Mouse (Mus musculus): ENCODE results near the gene 2410137M14Rik. TPM values are rescaled to one million over a fixed set of nuclear protein-coding genes. Genes with fewer than 3 reads are reported as not detected.

Gene 2410137M14Rik
- polyA plus RNA-seq, 1 experiment from 2014 or later = 0.31 TPM

DNA sequence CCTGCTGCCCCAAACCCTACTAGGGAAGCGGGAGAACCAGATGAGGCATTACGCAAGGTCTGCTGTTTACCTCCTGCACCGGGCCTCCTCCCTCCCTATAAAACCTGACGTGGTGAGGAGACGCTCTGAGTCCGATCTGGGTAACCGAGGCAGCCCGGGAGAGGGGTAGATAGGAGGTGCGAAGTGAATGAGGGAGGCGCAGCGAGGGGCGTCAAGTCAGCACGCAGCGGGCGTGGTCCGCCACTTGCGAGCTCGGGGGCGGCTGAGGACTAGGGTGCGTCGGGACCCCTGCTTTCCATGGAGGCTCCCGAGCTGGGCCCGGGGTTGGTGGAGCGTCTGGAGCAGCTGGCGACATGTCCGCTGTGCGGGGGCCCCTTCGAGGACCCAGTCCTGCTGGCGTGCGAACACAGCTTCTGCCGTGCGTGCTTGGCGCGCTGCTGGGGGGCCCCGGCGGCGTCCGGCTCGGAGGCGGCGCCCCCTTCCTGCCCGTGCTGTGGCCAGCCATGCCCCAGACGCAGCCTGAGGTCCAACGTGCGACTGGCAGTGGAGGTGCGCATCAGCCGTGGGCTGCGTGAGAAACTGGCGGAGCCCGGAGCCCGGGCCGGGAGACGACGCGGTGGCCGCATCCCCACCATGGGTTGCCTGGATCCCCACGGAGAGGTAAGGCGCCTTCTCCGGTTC lies 38.1 kb downstream of the 2410137M14Rik start, which contains the start of gene Rnf39:
TSS of gene Rnf39 (plus strand) at position 128 of the 681 bp plus-strand sequence.
- Histone ChIP-seq H3K27me3 (peaks cover 54% of the 10 kb centered on the region), H3K9me3 (no peaks in the 10 kb centered on the region), H3K4me2 (peak within 1 kb of the TSS; percentile 69), H3K4me3 (peak within 1 kb of the TSS; percentile 41), H3K27ac (replicated peaks) (no peak within 1 kb of the TSS), H3K4me1 (replicated peaks) (peaks cover 39% of the 10 kb centered on the region), H3K9ac (peak within 1 kb of the TSS; percentile 70), H3K36me3 (no peaks in the 10 kb centered on the region)
- no peak for ATAC-seq (ENCODE audit: low read depth)
- WGBS = 2% methylated on average over 56 of the region's 59 CpGs

GRCm38 (mm10) chr17:36942391-36942790 lies 38.6 kb downstream of the 2410137M14Rik start:
- Histone ChIP-seq H3K9ac (0 out of 2 replicates have a peak overlapping the region, but pooled peaks have one; percentile 70), H3K4me2 (peak overlapping the region; percentile 69), H3K27ac (replicated peaks) (no peak overlapping the region), H3K27me3 (peaks cover 54% of the 10 kb centered on the region), H3K4me3 (peak overlapping the region; percentile 41), H3K36me3 (no peaks in the 10 kb centered on the region), H3K4me1 (replicated peaks) (peaks cover 35% of the 10 kb centered on the region), H3K9me3 (no peaks in the 10 kb centered on the region)
- 52% methylated on average over 10 of the region's 10 CpGs for WGBS
- ATAC-seq (ENCODE audit: low read depth) = no peak

GRCm38 (mm10) chr17:36938056-36938455 lies 43.0 kb downstream of the 2410137M14Rik start:
- Histone ChIP-seq H3K4me2 (no peak overlapping the region), H3K4me3 (no peak overlapping the region), H3K27me3 (peaks cover 21% of the 10 kb centered on the region), H3K36me3 (no peaks in the 10 kb centered on the region), H3K27ac (replicated peaks) (no peak overlapping the region), H3K9me3 (no peaks in the 10 kb centered on the region), H3K4me1 (replicated peaks) (peaks cover 7% of the 10 kb centered on the region), H3K9ac (no peak overlapping the region)
- WGBS = 86% methylated on average over 2 of the region's 2 CpGs
- no peak for ATAC-seq (ENCODE audit: low read depth)

DNA sequence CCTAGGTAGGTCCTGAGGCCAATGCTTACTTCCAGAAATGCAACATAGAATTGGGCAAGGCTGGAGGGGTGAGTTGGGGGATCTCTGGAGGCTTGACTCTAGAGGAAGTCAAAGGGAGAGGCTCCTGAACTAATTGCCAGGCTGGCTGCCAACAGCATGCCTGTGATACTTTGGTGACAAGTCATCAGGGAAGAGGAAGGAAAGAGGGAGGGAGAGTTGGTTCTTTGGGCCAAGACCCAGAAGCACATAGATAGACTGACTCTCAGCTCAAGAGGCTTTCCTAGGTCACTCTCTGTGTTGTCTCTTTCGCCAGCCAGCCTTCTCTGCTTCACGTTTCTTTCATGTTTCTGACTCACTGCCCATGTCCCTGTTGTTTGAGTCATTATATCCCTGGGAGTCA lies 49.2 kb downstream of the 2410137M14Rik start:
- no peak for ATAC-seq (ENCODE audit: low read depth)
- Histone ChIP-seq H3K4me2 (no peak overlapping the region), H3K9me3 (no peaks in the 10 kb centered on the region), H3K4me1 (replicated peaks) (no peaks in the 10 kb centered on the region), H3K4me3 (no peak overlapping the region), H3K36me3 (no peaks in the 10 kb centered on the region), H3K27ac (replicated peaks) (no peak overlapping the region), H3K9ac (no peak overlapping the region), H3K27me3 (no peaks in the 10 kb centered on the region)
- WGBS = 73% methylated on average over 2 of the region's 2 CpGs

GRCm38 (mm10) chr17:36931130-36931529 lies 49.9 kb downstream of the 2410137M14Rik start:
- H3K4me3 ChIP-seq = no peak overlapping the region
- no peaks in the 10 kb centered on the region for H3K36me3 ChIP-seq
- H3K4me1 ChIP-seq (replicated peaks) = no peaks in the 10 kb centered on the region
- H3K27ac ChIP-seq (replicated peaks) = no peak overlapping the region
- no peak for ATAC-seq (ENCODE audit: low read depth)
- WGBS = 80% methylated on average over 4 of the region's 4 CpGs
- H3K9me3 ChIP-seq = no peaks in the 10 kb centered on the region
- H3K9ac ChIP-seq = no peak overlapping the region
- H3K4me2 ChIP-seq = no peak overlapping the region
- no peaks in the 10 kb centered on the region for H3K27me3 ChIP-seq

GRCm38 (mm10) chr17:36930233-36930632 lies 50.8 kb downstream of the 2410137M14Rik start:
- Histone ChIP-seq H3K4me2 (no peak overlapping the region), H3K27ac (replicated peaks) (no peak overlapping the region), H3K36me3 (no peaks in the 10 kb centered on the region), H3K27me3 (no peaks in the 10 kb centered on the region), H3K9ac (no peak overlapping the region), H3K4me3 (no peak overlapping the region), H3K4me1 (replicated peaks) (no peaks in the 10 kb centered on the region), H3K9me3 (no peaks in the 10 kb centered on the region)
- ATAC-seq (ENCODE audit: low read depth) = no peak
- WGBS = 60% methylated on average over 6 of the region's 6 CpGs

GRCm38 (mm10) chr17:36929236-36929932 lies 51.7 kb downstream of the 2410137M14Rik start:
- no peaks in the 10 kb centered on the region for H3K4me1 ChIP-seq (replicated peaks)
- 83% methylated on average over 12 of the region's 12 CpGs for whole genome bisulfite sequencing

More at GRCm38 (mm10) chr17:36929236-36929932, 51.7 kb downstream of the 2410137M14Rik start:
- H3K9ac ChIP-seq = no peak overlapping the region
- no peaks in the 10 kb centered on the region for H3K27me3 ChIP-seq
- ATAC-seq (ENCODE audit: low read depth) = no peak
- H3K9me3 ChIP-seq = no peaks in the 10 kb centered on the region
- no peak overlapping the region for H3K4me3 ChIP-seq
- no peak overlapping the region for H3K4me2 ChIP-seq
- H3K27ac ChIP-seq (replicated peaks) = no peak overlapping the region
- H3K36me3 ChIP-seq = no peaks in the 10 kb centered on the region

Other genes starting within 250 kb of the 2410137M14Rik start
- gene H2-M10.5, start 208.3 kb downstream of the 2410137M14Rik start, polyA plus RNA-seq (2015; fragmentation: Nextera tagmentation; extraction: Ambion mirVana) = not detected in 2 replicates
- not detected in 2 replicates for gene H2-M10.6, start 169.1 kb downstream of the 2410137M14Rik start, polyA plus RNA-seq (2015; fragmentation: Nextera tagmentation; extraction: Ambion mirVana)
- gene Trim26, start 144.1 kb downstream of the 2410137M14Rik start, polyA plus RNA-seq (2015; fragmentation: Nextera tagmentation; extraction: Ambion mirVana) = 48.0 and 48.2 TPM in 2 replicates
- 0.43 and 0.61 TPM in 2 replicates for gene Trim15, start 114.0 kb downstream of the 2410137M14Rik start, polyA plus RNA-seq (2015; fragmentation: Nextera tagmentation; extraction: Ambion mirVana)
- 1.3 and 1.6 TPM in 2 replicates for gene Trim10, start 111.7 kb downstream of the 2410137M14Rik start, polyA plus RNA-seq (2015; fragmentation: Nextera tagmentation; extraction: Ambion mirVana)
- gene Trim40, start 91.1 kb downstream of the 2410137M14Rik start, polyA plus RNA-seq (2015; fragmentation: Nextera tagmentation; extraction: Ambion mirVana) = not detected in 2 replicates
- gene Trim31, start 83.1 kb downstream of the 2410137M14Rik start, polyA plus RNA-seq (2015; fragmentation: Nextera tagmentation; extraction: Ambion mirVana) = not detected in 2 replicates
- gene Rnf39, start 38.3 kb downstream of the 2410137M14Rik start, polyA plus RNA-seq (2015; fragmentation: Nextera tagmentation; extraction: Ambion mirVana) = 1.1 and 1.3 TPM in 2 replicates
- gene Ppp1r11, start 29.5 kb downstream of the 2410137M14Rik start, polyA plus RNA-seq (2015; fragmentation: Nextera tagmentation; extraction: Ambion mirVana) = 181 and 191 TPM in 2 replicates
- gene Znrd1, start 22.7 kb downstream of the 2410137M14Rik start, polyA plus RNA-seq (2015; fragmentation: Nextera tagmentation; extraction: Ambion mirVana) = 71.7 and 72.7 TPM in 2 replicates
- gene Znrd1as, start 22.6 kb downstream of the 2410137M14Rik start, polyA plus RNA-seq (2015; fragmentation: Nextera tagmentation; extraction: Ambion mirVana) = 5.8 and 6.4 TPM in 2 replicates
- 1.6 and 2.3 TPM in 2 replicates for gene H2-M5, start 8.3 kb upstream of the 2410137M14Rik start, polyA plus RNA-seq (2015; fragmentation: Nextera tagmentation; extraction: Ambion mirVana)
- 241 and 262 TPM in 2 replicates for gene Zfp57, start 19.9 kb upstream of the 2410137M14Rik start, polyA plus RNA-seq (2015; fragmentation: Nextera tagmentation; extraction: Ambion mirVana)
- gene Mog, start 42.2 kb upstream of the 2410137M14Rik start, polyA plus RNA-seq (2015; fragmentation: Nextera tagmentation; extraction: Ambion mirVana) = 1.2 and 1.7 TPM in 2 replicates
- gene Gabbr1, start 64.7 kb upstream of the 2410137M14Rik start, polyA plus RNA-seq (2015; fragmentation: Nextera tagmentation; extraction: Ambion mirVana) = 56.2 and 57.0 TPM in 2 replicates
- gene Olfr90, start 107.3 kb upstream of the 2410137M14Rik start, polyA plus RNA-seq (2015; fragmentation: Nextera tagmentation; extraction: Ambion mirVana) = not detected in 2 replicates
- not detected in 2 replicates for gene Olfr91, start 117.0 kb upstream of the 2410137M14Rik start, polyA plus RNA-seq (2015; fragmentation: Nextera tagmentation; extraction: Ambion mirVana)
- gene Olfr92, start 138.9 kb upstream of the 2410137M14Rik start, polyA plus RNA-seq (2015; fragmentation: Nextera tagmentation; extraction: Ambion mirVana) = not detected in 2 replicates
- not detected in 2 replicates for gene Olfr93, start 180.3 kb upstream of the 2410137M14Rik start, polyA plus RNA-seq (2015; fragmentation: Nextera tagmentation; extraction: Ambion mirVana)
- gene Ubd, start 212.7 kb upstream of the 2410137M14Rik start, polyA plus RNA-seq (2015; fragmentation: Nextera tagmentation; extraction: Ambion mirVana) = not detected in 2 replicates
- not detected in 2 replicates for gene Olfr94, start 219.8 kb upstream of the 2410137M14Rik start, polyA plus RNA-seq (2015; fragmentation: Nextera tagmentation; extraction: Ambion mirVana)
- not detected in 2 replicates for gene Olfr95, start 231.9 kb upstream of the 2410137M14Rik start, polyA plus RNA-seq (2015; fragmentation: Nextera tagmentation; extraction: Ambion mirVana)
- not detected in 2 replicates for gene Olfr96, start 238.9 kb upstream of the 2410137M14Rik start, polyA plus RNA-seq (2015; fragmentation: Nextera tagmentation; extraction: Ambion mirVana)

Data from neural tube, embryonic 13.5 days (tissue).